Mouse (Mus musculus) olfactory bulb, adult 2 months (tissue): ENCODE data around the gene A4gnt.

Experiments used
- CTCF ChIP-seq: fragments of 200-500 bp; IDR thresholded peaks from 2 replicates; pipeline ENCODE4 v1.5.1; 2012; ENCODE audit warnings: low read depth, mild to moderate bottlenecking, low read length, moderate library complexity; ENCODE audit not compliant: insufficient read depth
- POLR2A ChIP-seq: fragments of 200-500 bp; IDR thresholded peaks from 2 replicates; pipeline ENCODE4 v1.6.1; 2012; ENCODE audit warnings: mild to moderate bottlenecking, low read depth, low read length, moderate library complexity; ENCODE audit not compliant: insufficient read depth

GRCm38 (mm10) chr9:99662887-99663286, 50.6 kb downstream of the A4gnt start:
- no peak for TF ChIP-seq POLR2A
- TF ChIP-seq CTCF: no peak
